Comparison of ENCODE assay signal across 26 mouse cellular contexts in the genomic region with DNA sequence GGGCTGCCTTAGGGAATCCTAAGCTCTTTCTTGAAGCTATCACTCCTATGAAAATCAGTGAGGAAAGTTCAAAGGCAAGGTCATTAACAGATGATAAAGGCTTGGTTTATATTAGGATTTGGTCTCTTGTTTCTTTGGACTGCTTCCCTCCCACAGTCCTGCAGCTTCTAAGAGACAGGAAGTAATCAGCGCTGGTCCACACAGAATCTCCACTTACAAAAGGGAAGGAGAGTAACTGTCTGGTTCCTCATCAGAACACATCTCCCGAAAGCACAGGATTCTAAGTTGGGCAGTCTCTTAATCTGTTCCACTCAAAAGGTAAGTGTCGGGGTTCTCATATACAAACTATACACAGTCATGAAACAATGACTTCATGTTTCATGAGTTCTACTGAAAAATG. TPM values are rescaled to one million over a fixed set of nuclear protein-coding genes. Genes with fewer than 3 reads are reported as not detected.
DNase-seq lines count a peak whose midpoint lies in the region; ATAC-seq and TF ChIP-seq lines count a peak whose summit lies in the region.
"Had no signal": no experiment of that assay in that cellular context is flagged by ENCODE, and none has a peak within 500 bp of the region (broad histone marks: within the 10 kb centered on the region; RNA-seq: fewer than 3 reads in every experiment).

No protein-coding gene starts in this region.

- DNase-seq in gastrocnemius, adult 2 months = no peak
- DNase-seq in gastrocnemius, adult 18-20 months (ENCODE audit: low spot score) = no peak
- DNase-seq in heart, postnatal 36 days = no peak
- DNase-seq: adrenal gland, adult 8-10 months; adrenal gland, postnatal 14 days; adrenal gland, postnatal 36 days; B cell, adult 2 months; cerebellum, adult 11-12 months; cerebellum, adult 2 months; cerebellum, adult 9-10 months; cerebellum, postnatal 10 days; cerebellum, postnatal 25 days; embryo, embryonic 11 days had no signal

- WGBS in forebrain, embryonic 15.5 days = 65% methylated on average over 3 of the region's 3 CpGs

- TF ChIP-seq CTCF in gastrocnemius, adult 2 months (IDR thresholded peaks at IDR 0.05) = no peak

- H3K27ac ChIP-seq in gastrocnemius, adult 2 months = peak overlapping the region; percentile 21; the same call in 1 of the 2 replicates
- no peak overlapping the region for H3K27ac ChIP-seq in forebrain, embryonic 15.5 days (replicated peaks)
- H3K27ac ChIP-seq: embryonic facial prominence, embryonic 13.5 days; embryonic facial prominence, embryonic 15.5 days; forebrain, embryonic 13.5 days had no signal

- H3K36me3 ChIP-seq in forebrain, embryonic 15.5 days = peaks cover 3% of the 10 kb centered on the region; the same call in 1 of the 2 replicates
- H3K36me3 ChIP-seq: embryonic facial prominence, embryonic 15.5 days had no signal

- H3K4me3 ChIP-seq in gastrocnemius, adult 2 months = no peak overlapping the region
- no peak overlapping the region for H3K4me3 ChIP-seq in forebrain, embryonic 15.5 days
- H3K4me3 ChIP-seq: embryonic facial prominence, embryonic 13.5 days; embryonic facial prominence, embryonic 15.5 days; erythroblast, embryonic 14.5 days; forebrain, embryonic 13.5 days had no signal

- peak; percentile 61 for ATAC-seq in common myeloid progenitor, adult 5-6 weeks (replicated peaks; ENCODE audit: low read depth, poor library complexity, severe bottlenecking)
- peak; percentile 76 for ATAC-seq in megakaryocyte, adult 5-6 weeks (ENCODE audit: poor library complexity, severe bottlenecking)
- ATAC-seq in forebrain, embryonic 15.5 days (replicated peaks) = no peak
- ATAC-seq: activated CD4-positive, CD25-positive, alpha-beta regulatory T cell, adult 4 months; CD4-positive, CD25-positive, alpha-beta regulatory T cell, adult 4 months; forebrain, embryonic 13.5 days; forebrain, embryonic 16.5 days; Patski had no signal

- H3K9ac ChIP-seq in forebrain, embryonic 15.5 days (replicated peaks) = no peak overlapping the region
- H3K9ac ChIP-seq: embryonic facial prominence, embryonic 13.5 days; embryonic facial prominence, embryonic 15.5 days; forebrain, embryonic 13.5 days had no signal

- no peaks in the 10 kb centered on the region for H3K27me3 ChIP-seq in forebrain, embryonic 15.5 days
- H3K27me3 ChIP-seq: CH12.LX; embryonic facial prominence, embryonic 13.5 days; embryonic facial prominence, embryonic 15.5 days; forebrain, embryonic 13.5 days; Patski had no signal

- intact Hi-C loops in gastrocnemius, adult 2 months (cut with DNase I) = no loop called here
- intact Hi-C loops in heart, postnatal 36 days (cut with DNase I) = no loop called here

- no peaks in the 10 kb centered on the region for H3K9me3 ChIP-seq in forebrain, embryonic 15.5 days
- H3K9me3 ChIP-seq: embryonic facial prominence, embryonic 13.5 days; embryonic facial prominence, embryonic 15.5 days; forebrain, embryonic 13.5 days; G1E had no signal

- peaks cover 8% of the 10 kb centered on the region for H3K4me1 ChIP-seq in forebrain, embryonic 15.5 days

- no peak overlapping the region for H3K4me2 ChIP-seq in forebrain, embryonic 15.5 days (replicated peaks)
- H3K4me2 ChIP-seq: embryonic facial prominence, embryonic 13.5 days; embryonic facial prominence, embryonic 15.5 days; forebrain, embryonic 13.5 days had no signal

RNA-seq across cellular contexts. Expression of gene Setd3, which starts 10.2 kb away (rescaled TPM):
- 100 to 1,000 TPM; 100 to 106 TPM for total RNA-seq in gastrocnemius, adult 2 months (2021)
- total RNA-seq in gastrocnemius, adult 18-20 months (2021) = 100 to 1,000 TPM; 106 to 113 TPM
- 81.5 and 84.3 TPM in 2 replicates for total RNA-seq in common myeloid progenitor, adult 5-6 weeks (2017)
- 58.4 and 60.3 TPM in 2 replicates for total RNA-seq in megakaryocyte, adult 5-6 weeks (2015)
- total RNA-seq in megakaryocyte, adult 5-6 weeks (2017) = 109 and 112 TPM in 2 replicates
- 10 to 100 TPM; 83.9 to 91.6 TPM for total RNA-seq in heart, postnatal 36 days (2021)
- polyA plus RNA-seq in forebrain, embryonic 15.5 days (2015; fragmentation: Nextera tagmentation; extraction: Ambion mirVana) = 98.3 and 108 TPM in 2 replicates

RNA-seq across cellular contexts. Expression of gene Ccnk, which starts 10.5 kb away (rescaled TPM):
- total RNA-seq in gastrocnemius, adult 2 months (2021) = 100 to 1,000 TPM in 1 of 2 experiments, 10 to 100 TPM in 1; 92.4 to 148 TPM
- 100 to 1,000 TPM; 127 to 147 TPM for total RNA-seq in gastrocnemius, adult 18-20 months (2021)
- total RNA-seq in common myeloid progenitor, adult 5-6 weeks (2017) = 14.6 and 21.0 TPM in 2 replicates
- 53.3 and 61.4 TPM in 2 replicates for total RNA-seq in megakaryocyte, adult 5-6 weeks (2015)
- 8.3 and 14.5 TPM in 2 replicates for total RNA-seq in megakaryocyte, adult 5-6 weeks (2017)
- total RNA-seq in heart, postnatal 36 days (2021) = 10 to 100 TPM; 28.8 to 30.5 TPM
- polyA plus RNA-seq in forebrain, embryonic 15.5 days (2015; fragmentation: Nextera tagmentation; extraction: Ambion mirVana) = 3.3 and 3.7 TPM in 2 replicates
